12 mouse cellular contexts compared by ENCODE assay signal in genomic region chr15:12194817-12195735, GRCm38 (mm10). TPM values are rescaled to one million over a fixed set of nuclear protein-coding genes. Genes with fewer than 3 reads are reported as not detected.
DNase-seq lines count a peak whose midpoint lies in the region; ATAC-seq and TF ChIP-seq lines count a peak whose summit lies in the region.
"Had no signal": no experiment of that assay in that cellular context is flagged by ENCODE, and none has a peak within 500 bp of the region (broad histone marks: within the 10 kb centered on the region; RNA-seq: fewer than 3 reads in every experiment).

No protein-coding gene starts in this region.

- H3K27ac ChIP-seq in heart, embryonic 13.5 days (replicated peaks), result peak overlapping the region; percentile 75
- H3K27ac ChIP-seq in neural tube, embryonic 13.5 days (replicated peaks), result 0 out of 2 replicates have a peak overlapping the region, but pooled peaks have one; percentile 3
- H3K27ac ChIP-seq in limb, embryonic 14.5 days (replicated peaks; ENCODE audit: low read depth, low read length), result peak overlapping the region; percentile 84
- H3K27ac ChIP-seq in stomach, embryonic 16.5 days (ENCODE audit: low read length), result peak overlapping the region; percentile 94
- H3K27ac ChIP-seq: forebrain, embryonic 13.5 days; hindbrain, embryonic 15.5 days had no signal

- H3K4me1 ChIP-seq in heart, embryonic 13.5 days, result peaks cover 37% of the 10 kb centered on the region
- H3K4me1 ChIP-seq in neural tube, embryonic 13.5 days (replicated peaks), result no peaks in the 10 kb centered on the region; the same call in 1 of the 2 replicates
- H3K4me1 ChIP-seq in limb, embryonic 14.5 days (ENCODE audit: control insufficient read depth, insufficient read depth, low read length), result peaks cover 28% of the 10 kb centered on the region
- H3K4me1 ChIP-seq in stomach, embryonic 16.5 days (ENCODE audit: control insufficient read depth, insufficient read depth, low read length), result peaks cover 20% of the 10 kb centered on the region
- H3K4me1 ChIP-seq: forebrain, embryonic 13.5 days; hindbrain, embryonic 15.5 days had no signal

- ATAC-seq in heart, embryonic 13.5 days (ENCODE audit: extremely low read depth, insufficient number of reproducible peaks, low FRiP score, low TSS enrichment), result no peak
- ATAC-seq in neural tube, embryonic 13.5 days (ENCODE audit: low read depth), result no peak
- no peak for ATAC-seq in limb, embryonic 14.5 days (ENCODE audit: low FRiP score, low read depth)
- no peak for ATAC-seq in stomach, embryonic 16.5 days (ENCODE audit: insufficient read depth, low FRiP score)
- ATAC-seq: forebrain, embryonic 13.5 days had no signal

- WGBS in heart, embryonic 13.5 days, result 36% methylated on average over 20 of the region's 20 CpGs
- 79% methylated on average over 20 of the region's 20 CpGs for WGBS in neural tube, embryonic 13.5 days
- WGBS in limb, embryonic 14.5 days, result 70% methylated on average over 20 of the region's 20 CpGs
- 37% methylated on average over 20 of the region's 20 CpGs for WGBS in stomach, embryonic 16.5 days

- TF ChIP-seq POLR2A in limb, embryonic 14.5 days (IDR thresholded peaks at IDR 0.05; ENCODE audit: borderline replicate concordance, extremely low read depth, insufficient read depth, insufficient read length), result no peak

- no peaks in the 10 kb centered on the region for H3K9me3 ChIP-seq in heart, embryonic 13.5 days
- no peaks in the 10 kb centered on the region for H3K9me3 ChIP-seq in neural tube, embryonic 13.5 days
- H3K9me3 ChIP-seq in limb, embryonic 14.5 days (ENCODE audit: control insufficient read depth, low read length), result no peaks in the 10 kb centered on the region
- no peaks in the 10 kb centered on the region for H3K9me3 ChIP-seq in stomach, embryonic 16.5 days (replicated peaks; ENCODE audit: control insufficient read depth, low read length)
- H3K9me3 ChIP-seq: forebrain, embryonic 13.5 days; hindbrain, embryonic 15.5 days had no signal

- no peak for DNase-seq in heart, postnatal 10 days
- DNase-seq in neural tube, embryonic 10.5 days (ENCODE audit: extremely low spot score, low spot score), result no peak
- DNase-seq in limb, embryonic 14.5 days (ENCODE audit: low spot score), result no peak
- no peak for DNase-seq in embryo, embryonic 10.5 days (ENCODE audit: low spot score)
- DNase-seq in natural killer cell, adult 2 months (ENCODE audit: low spot score in 2 of 2), result no peak
- DNase-seq: spleen, adult 18-20 months; thymus, postnatal 4 days had no signal

- H3K4me2 ChIP-seq in heart, embryonic 13.5 days, result peak overlapping the region; percentile 62
- H3K4me2 ChIP-seq in neural tube, embryonic 13.5 days, result no peak overlapping the region
- H3K4me2 ChIP-seq in limb, embryonic 14.5 days (replicated peaks; ENCODE audit: low read depth, low read length, severe bottlenecking), result peak overlapping the region; percentile 28
- H3K4me2 ChIP-seq in stomach, embryonic 16.5 days (ENCODE audit: low read depth, low read length), result peak overlapping the region; percentile 49
- H3K4me2 ChIP-seq: forebrain, embryonic 13.5 days; hindbrain, embryonic 15.5 days had no signal

- peak overlapping the region; percentile 66 for H3K9ac ChIP-seq in heart, embryonic 13.5 days
- no peak overlapping the region for H3K9ac ChIP-seq in neural tube, embryonic 13.5 days
- H3K9ac ChIP-seq in limb, embryonic 14.5 days (ENCODE audit: low read depth, low read length, severe bottlenecking), result no peak overlapping the region; the same call in 1 of the 2 replicates
- peak overlapping the region; percentile 61 for H3K9ac ChIP-seq in stomach, embryonic 16.5 days (ENCODE audit: low read length)
- H3K9ac ChIP-seq: forebrain, embryonic 13.5 days; hindbrain, embryonic 15.5 days had no signal

- no peaks in the 10 kb centered on the region for H3K27me3 ChIP-seq in heart, embryonic 13.5 days (replicated peaks)
- no peaks in the 10 kb centered on the region for H3K27me3 ChIP-seq in neural tube, embryonic 13.5 days
- no peaks in the 10 kb centered on the region for H3K27me3 ChIP-seq in limb, embryonic 14.5 days (ENCODE audit: control insufficient read depth, insufficient read depth, low read length)
- no peaks in the 10 kb centered on the region for H3K27me3 ChIP-seq in stomach, embryonic 16.5 days (ENCODE audit: control insufficient read depth, insufficient read depth, low read length)
- H3K27me3 ChIP-seq: forebrain, embryonic 13.5 days; hindbrain, embryonic 15.5 days had no signal

- intact Hi-C loops in heart, postnatal 10 days (cut with DNase I), result loop anchor here (5.0 to 10.0 kb wide), 2 partner anchors 182 to 370 kb away; no protein-coding TSS in a partner anchor

- peak overlapping the region; percentile 27 for H3K4me3 ChIP-seq in heart, embryonic 13.5 days
- no peak overlapping the region for H3K4me3 ChIP-seq in neural tube, embryonic 13.5 days
- no peak overlapping the region for H3K4me3 ChIP-seq in limb, embryonic 14.5 days (replicated peaks; ENCODE audit: low read length)
- peak overlapping the region; percentile 20 for H3K4me3 ChIP-seq in stomach, embryonic 16.5 days (replicated peaks; ENCODE audit: low read length)
- H3K4me3 ChIP-seq: forebrain, embryonic 13.5 days; hindbrain, embryonic 15.5 days had no signal

- peaks cover 20% of the 10 kb centered on the region for H3K36me3 ChIP-seq in heart, embryonic 13.5 days
- peaks cover 17% of the 10 kb centered on the region for H3K36me3 ChIP-seq in neural tube, embryonic 13.5 days
- peaks cover 5% of the 10 kb centered on the region; the same call in 1 of the 2 replicates for H3K36me3 ChIP-seq in limb, embryonic 14.5 days (ENCODE audit: control insufficient read depth, insufficient read depth, low read length)
- 0 out of 2 replicates have a peak, but pooled peaks cover 4% of the 10 kb centered on the region for H3K36me3 ChIP-seq in stomach, embryonic 16.5 days (ENCODE audit: control insufficient read depth, insufficient read depth, low read length)

RNA-seq across cellular contexts. Expression of gene Mtmr12, which starts 9.8 kb away (rescaled TPM):
- polyA plus RNA-seq in heart, embryonic 13.5 days (2015; fragmentation: Nextera tagmentation; extraction: Ambion mirVana), result 11.4 and 12.0 TPM in 2 replicates
- total RNA-seq in heart, postnatal 10 days (2021), result 10 to 100 TPM; 18.6 to 21.3 TPM
- polyA plus RNA-seq in neural tube, embryonic 13.5 days (2015; fragmentation: Nextera tagmentation; extraction: Ambion mirVana), result 8.0 and 9.1 TPM in 2 replicates
- 20.7 and 25.2 TPM in 2 replicates for polyA plus RNA-seq in limb, embryonic 14.5 days (2012; rRNA removed)
- polyA plus RNA-seq in limb, embryonic 14.5 days (2014; fragmentation: Nextera tagmentation; extraction: Ambion mirVana), result 16.6 and 18.2 TPM in 2 replicates
- 16.1 and 17.2 TPM in 2 replicates for polyA plus RNA-seq in stomach, embryonic 16.5 days (2015; fragmentation: Nextera tagmentation; extraction: Ambion mirVana)

Comparison
In these comparisons a context has a peak if more than half of its experiments do, and no peak if none do; other contexts are left out.
1. H3K27ac ChIP-seq: peak in every context shown above with its lines; median percentile 94 in stomach, embryonic 16.5 days; 84 in limb, embryonic 14.5 days; 75 in heart, embryonic 13.5 days; 3 in neural tube, embryonic 13.5 days.
2. H3K4me3 ChIP-seq: peak in heart, embryonic 13.5 days (single experiment) and stomach, embryonic 16.5 days (single experiment); none in neural tube, embryonic 13.5 days (single experiment) and limb, embryonic 14.5 days (single experiment).
3. H3K9ac ChIP-seq: peak in heart, embryonic 13.5 days (single experiment) and stomach, embryonic 16.5 days (single experiment); none in neural tube, embryonic 13.5 days (single experiment) and limb, embryonic 14.5 days (single experiment).